Mouse (Mus musculus): ENCODE results near the gene Sult1c2.
"Not testable (repeated sequence)": the region's sequence is repeated elsewhere in the genome, so short reads cannot be mapped to it uniquely, and the experiment has no call there.

The Sult1c2 gene

GRCm38 (mm10) chr17:53846206-53846605 lies at the start of gene Sult1c2:
Sult1c2 (minus strand) TSS chr17:53846339.
- peak; percentile 80 for DNase-seq

GRCm38 (mm10) chr17:53879006-53879675 lies 33.0 kb upstream of the Sult1c2 start:
- DNase-seq: not testable (repeated sequence)

GRCm38 (mm10) chr17:53874433-53874832 lies 28.3 kb upstream of the Sult1c2 start:
- peak; percentile 79 for DNase-seq

- peak; percentile 18 for DNase-seq
These were observed 26.1 kb upstream of the Sult1c2 start for GRCm38 (mm10) chr17:53872192-53872591.

- DNase-seq: no peak
These were observed 23.8 kb upstream of the Sult1c2 start for GRCm38 (mm10) chr17:53869931-53870330.

GRCm38 (mm10) chr17:53865260-53865955 lies 19.3 kb upstream of the Sult1c2 start:
- no peak for DNase-seq

GRCm38 (mm10) chr17:53860548-53860947 lies 14.4 kb upstream of the Sult1c2 start:
- DNase-seq: no peak

GRCm38 (mm10) chr17:53854992-53855391 lies 8.9 kb upstream of the Sult1c2 start:
- no peak for DNase-seq

- peak; percentile 75 for DNase-seq
These were observed 343 bp downstream of the Sult1c2 start for GRCm38 (mm10) chr17:53845796-53846195.

- DNase-seq: peak; percentile 34
These were observed 12.8 kb downstream of the Sult1c2 start for GRCm38 (mm10) chr17:53833366-53833765.

- not testable (repeated sequence) for DNase-seq
These were observed 42.2 kb downstream of the Sult1c2 start for GRCm38 (mm10) chr17:53803974-53804373.

GRCm38 (mm10) chr17:53783381-53783780 lies 62.8 kb downstream of the Sult1c2 start:
- no peak for DNase-seq
